Mouse (Mus musculus) induced T-regulatory cell, adult 2 months (primary cell): Measurements from ENCODE around the gene Slc25a30.
"Not testable (repeated sequence)": the region's sequence is repeated elsewhere in the genome, so short reads cannot be mapped to it uniquely, and the experiment has no call there.

Experiments used
- DNase-seq: peaks from one replicate; pipeline ENCODE4 v3.0.0-alpha.2; 2012; ENCODE audit warnings: low read depth

The Slc25a30 gene

GRCm38 (mm10) chr14:75786868-75787793 is at the start of gene Slc25a30:
TSS of gene Slc25a30 (minus strand) at chr14:75787037.
- peak; percentile 97 for DNase-seq

- DNase-seq = no peak
Measured at GRCm38 (mm10) chr14:75836579-75836978, 49.7 kb upstream of the Slc25a30 start.

GRCm38 (mm10) chr14:75834739-75835381 is 48.0 kb upstream of the Slc25a30 start:
- DNase-seq = peak; percentile 90

- DNase-seq = peak; percentile 93
Measured at GRCm38 (mm10) chr14:75834251-75834738, 47.5 kb upstream of the Slc25a30 start.

- peak; percentile 41 for DNase-seq
Measured at GRCm38 (mm10) chr14:75833546-75834250, 46.9 kb upstream of the Slc25a30 start.

GRCm38 (mm10) chr14:75832982-75833381 is 46.1 kb upstream of the Slc25a30 start:
- no peak for DNase-seq

- DNase-seq = no peak
Measured at GRCm38 (mm10) chr14:75832031-75832430, 45.2 kb upstream of the Slc25a30 start.

- DNase-seq = not testable (repeated sequence)
Measured at GRCm38 (mm10) chr14:75829817-75830216, 43.0 kb upstream of the Slc25a30 start.

GRCm38 (mm10) chr14:75828866-75829806 is 42.3 kb upstream of the Slc25a30 start:
- DNase-seq = peak; percentile 89

GRCm38 (mm10) chr14:75828221-75828620 is 41.4 kb upstream of the Slc25a30 start:
- no peak for DNase-seq

GRCm38 (mm10) chr14:75826851-75827410 is 40.1 kb upstream of the Slc25a30 start:
- DNase-seq = no peak

GRCm38 (mm10) chr14:75820007-75820406 is 33.2 kb upstream of the Slc25a30 start:
- no peak for DNase-seq

GRCm38 (mm10) chr14:75819341-75819740 is 32.5 kb upstream of the Slc25a30 start:
- no peak for DNase-seq

- no peak for DNase-seq
Measured at GRCm38 (mm10) chr14:75818528-75818927, 31.7 kb upstream of the Slc25a30 start.

- no peak for DNase-seq
Measured at GRCm38 (mm10) chr14:75809931-75810330, 23.1 kb upstream of the Slc25a30 start.

GRCm38 (mm10) chr14:75807800-75808199 is 21.0 kb upstream of the Slc25a30 start:
- DNase-seq = no peak

- DNase-seq = no peak
Measured at GRCm38 (mm10) chr14:75797769-75798386, 11.0 kb upstream of the Slc25a30 start.

- DNase-seq = no peak
Measured at GRCm38 (mm10) chr14:75795918-75796317, 9.1 kb upstream of the Slc25a30 start.

- DNase-seq = no peak
Measured at GRCm38 (mm10) chr14:75794726-75795125, 7.9 kb upstream of the Slc25a30 start.

- DNase-seq = no peak
Measured at GRCm38 (mm10) chr14:75794324-75794723, 7.5 kb upstream of the Slc25a30 start.
